Mouse (Mus musculus): ENCODE measurements at regions not wholly inside any gene's neighbourhood (a gene's known extent, or its start where the extent isn't known, plus 50 kb on each side); places are given as distances from the start of the nearest gene placed in this dataset.
A peak's percentile ranks its signal among the peaks of the same experiment; 100 is the strongest.

GRCm38 (mm10) chr2:57614587-57614991 lies 377.2 kb downstream of the Gpd2 start:
- DNase-seq = no peak

DNA sequence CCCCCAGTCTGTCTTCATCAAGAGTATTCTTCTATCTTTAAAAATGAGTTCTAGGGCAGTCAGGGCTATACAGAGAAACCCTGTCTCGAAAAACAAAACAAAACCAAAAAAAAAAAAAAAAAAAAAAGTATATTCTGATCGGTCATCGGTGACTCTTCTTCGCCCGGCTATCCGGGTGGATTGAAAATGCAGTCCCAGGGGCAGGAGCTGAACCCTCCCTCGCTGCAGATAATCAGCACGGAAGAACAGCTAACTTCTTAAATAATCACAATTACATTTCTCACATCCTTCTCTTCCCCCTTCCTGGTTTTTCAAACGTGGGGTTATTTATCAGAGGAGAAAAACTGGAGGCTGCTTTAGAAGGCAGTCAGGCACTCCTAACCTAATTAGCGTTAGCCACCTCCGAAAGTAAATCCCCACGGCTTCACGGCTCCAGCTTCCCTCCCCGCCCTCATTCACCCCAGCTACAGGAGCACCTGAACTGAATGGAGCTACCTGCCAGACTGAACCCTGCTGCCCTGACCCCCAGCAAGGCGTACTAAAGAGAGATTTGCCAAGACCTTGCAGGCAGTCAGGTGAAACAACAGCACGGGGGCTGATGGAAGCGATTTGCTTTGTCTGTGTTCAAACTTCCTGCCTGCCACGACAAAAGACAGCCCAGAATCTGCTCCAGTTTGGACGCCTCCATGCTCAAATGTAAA lies 379.2 kb downstream of the Gpd2 start:
- DNase-seq = peak; percentile 16 to 28

DNA sequence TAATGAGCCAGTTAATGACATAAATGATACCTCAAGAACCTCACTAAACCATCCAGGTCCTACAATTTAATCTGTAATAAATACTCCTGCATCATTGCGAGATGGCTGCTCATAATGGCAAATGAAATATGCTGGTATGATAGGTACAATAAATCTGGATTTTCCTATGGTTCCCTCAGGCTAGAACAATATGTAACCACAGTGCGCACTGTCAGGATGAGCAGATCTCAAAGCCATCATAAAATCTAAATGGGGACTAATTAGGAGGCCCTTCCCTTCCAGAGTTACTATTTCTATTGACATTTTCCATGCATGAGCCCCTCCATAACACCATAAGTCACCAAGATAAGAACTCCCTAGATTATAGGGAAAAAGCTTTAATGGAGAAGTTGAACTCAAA lies 379.8 kb downstream of the Gpd2 start:
- no peak for DNase-seq

GRCm38 (mm10) chr2:57644117-57644516 lies 353.6 kb upstream of the Galnt5 start:
- no peak for DNase-seq

DNA sequence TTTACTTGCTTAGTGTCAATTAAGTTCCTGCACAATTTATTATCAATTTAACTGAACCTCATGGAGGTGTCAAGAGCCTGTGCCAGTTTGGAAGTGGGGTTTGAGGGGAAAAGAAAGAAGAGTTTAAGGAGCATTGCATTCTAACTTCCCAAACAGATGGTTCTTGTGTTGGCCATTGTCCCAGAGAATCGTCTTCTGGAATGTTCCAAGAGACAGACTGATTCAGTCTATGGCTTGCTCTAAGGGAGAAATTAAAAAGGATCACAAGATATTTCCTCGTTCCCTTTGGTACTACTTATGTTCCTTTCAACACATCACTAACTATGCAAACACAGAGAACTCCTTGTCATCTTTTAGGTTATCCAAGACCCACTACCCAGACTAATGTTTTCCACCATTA lies 353.1 kb upstream of the Galnt5 start:
- DNase-seq = no peak

GRCm38 (mm10) chr2:57649002-57649401 lies 348.7 kb upstream of the Galnt5 start:
- no peak for DNase-seq

DNA sequence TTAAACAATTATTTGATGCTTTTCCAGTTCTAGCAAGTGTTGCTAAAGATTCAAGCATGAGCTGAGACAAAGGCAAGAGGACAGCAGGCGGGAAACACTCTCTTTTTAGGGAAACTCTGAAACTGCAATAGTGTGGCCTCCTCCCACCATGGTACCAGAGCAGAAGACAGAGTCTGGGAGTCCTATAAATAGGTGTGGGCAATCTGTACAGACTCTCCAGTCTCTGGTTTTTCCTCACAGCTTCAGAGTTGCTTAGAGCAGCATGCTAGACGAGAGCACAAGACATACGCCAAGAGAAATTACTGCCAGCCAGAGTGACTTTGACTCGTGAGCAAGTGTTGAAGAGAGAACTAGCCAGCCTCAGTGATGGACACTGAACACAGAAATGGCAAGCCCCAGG lies 340.3 kb upstream of the Galnt5 start:
- no peak for DNase-seq

- DNase-seq = no peak
Observed at GRCm38 (mm10) chr2:57661838-57662237, 335.8 kb upstream of the Galnt5 start.

DNA sequence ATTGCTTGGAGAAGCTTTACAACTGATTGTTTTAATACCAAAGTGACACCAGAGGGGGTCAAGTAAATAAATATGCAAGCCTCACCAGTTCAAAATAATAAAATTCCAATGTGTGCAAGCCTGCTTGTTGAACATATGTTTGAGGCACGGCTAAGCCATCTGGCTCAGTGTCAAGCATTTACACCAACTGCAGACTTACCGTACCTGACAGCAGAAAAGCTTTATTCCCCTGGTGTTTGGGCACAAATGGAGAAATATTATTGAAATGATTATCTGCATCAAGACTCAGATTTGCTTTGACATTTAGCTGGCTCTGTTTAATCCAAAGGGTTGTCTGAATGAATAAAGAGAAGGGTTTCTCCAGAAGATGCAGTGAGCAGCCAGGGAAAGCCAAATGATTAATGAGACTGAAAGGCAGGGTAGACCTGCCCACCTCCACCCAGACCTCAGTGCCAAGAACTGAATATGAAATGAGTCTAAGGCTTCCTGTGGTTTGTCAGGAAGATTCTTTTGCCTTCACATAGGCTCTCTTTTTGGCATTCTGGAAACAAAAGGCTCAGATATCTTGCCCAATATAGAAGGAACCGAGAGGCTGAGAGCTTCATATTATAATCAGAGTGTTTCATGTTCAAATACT lies 325.6 kb upstream of the Galnt5 start:
- peak; percentile 45 to 51 for DNase-seq

DNA sequence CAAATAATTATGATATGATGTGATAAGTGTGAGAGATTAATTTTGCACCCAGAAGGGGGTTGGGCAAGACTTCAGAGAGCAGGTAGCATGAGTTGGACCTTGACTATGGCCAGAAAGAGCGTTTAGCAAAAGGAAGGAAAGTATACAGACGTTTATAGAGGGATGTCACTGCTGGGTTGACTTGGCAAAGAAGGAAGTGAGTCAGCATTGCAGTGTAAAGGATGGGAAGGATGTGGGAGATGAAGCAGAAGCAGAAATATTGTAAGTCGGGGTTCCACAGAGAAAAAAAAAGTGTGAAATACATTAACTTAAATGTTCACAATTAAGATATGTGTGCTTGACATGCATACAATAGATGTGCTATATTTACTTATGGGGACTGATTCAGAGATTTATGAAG lies 307.8 kb upstream of the Galnt5 start:
- DNase-seq = no peak

GRCm38 (mm10) chr2:57696992-57697772 lies 300.5 kb upstream of the Galnt5 start:
- no peak for DNase-seq

GRCm38 (mm10) chr2:57698659-57699061 lies 299.0 kb upstream of the Galnt5 start:
- peak; percentile 61 to 63 for DNase-seq

DNA sequence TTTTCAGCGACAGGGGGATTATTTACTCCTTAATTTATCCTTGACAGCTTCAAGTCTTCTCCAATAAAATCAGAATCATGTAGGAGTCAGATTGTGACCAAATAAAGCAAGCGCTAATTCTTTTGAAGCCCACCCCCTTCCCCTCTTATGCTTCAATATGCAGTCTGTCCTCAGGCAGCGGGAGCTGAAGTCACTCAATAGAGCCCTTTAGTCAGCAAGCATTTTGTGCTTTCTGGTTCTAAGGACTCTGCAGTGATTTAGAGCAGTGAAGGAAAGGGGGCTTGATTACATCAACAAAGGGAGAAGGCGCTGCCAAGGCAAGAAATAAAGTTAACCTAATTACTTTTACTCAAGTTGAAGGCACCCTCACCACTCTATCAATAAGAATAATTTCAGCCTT lies 298.5 kb upstream of the Galnt5 start:
- no peak for DNase-seq

DNA sequence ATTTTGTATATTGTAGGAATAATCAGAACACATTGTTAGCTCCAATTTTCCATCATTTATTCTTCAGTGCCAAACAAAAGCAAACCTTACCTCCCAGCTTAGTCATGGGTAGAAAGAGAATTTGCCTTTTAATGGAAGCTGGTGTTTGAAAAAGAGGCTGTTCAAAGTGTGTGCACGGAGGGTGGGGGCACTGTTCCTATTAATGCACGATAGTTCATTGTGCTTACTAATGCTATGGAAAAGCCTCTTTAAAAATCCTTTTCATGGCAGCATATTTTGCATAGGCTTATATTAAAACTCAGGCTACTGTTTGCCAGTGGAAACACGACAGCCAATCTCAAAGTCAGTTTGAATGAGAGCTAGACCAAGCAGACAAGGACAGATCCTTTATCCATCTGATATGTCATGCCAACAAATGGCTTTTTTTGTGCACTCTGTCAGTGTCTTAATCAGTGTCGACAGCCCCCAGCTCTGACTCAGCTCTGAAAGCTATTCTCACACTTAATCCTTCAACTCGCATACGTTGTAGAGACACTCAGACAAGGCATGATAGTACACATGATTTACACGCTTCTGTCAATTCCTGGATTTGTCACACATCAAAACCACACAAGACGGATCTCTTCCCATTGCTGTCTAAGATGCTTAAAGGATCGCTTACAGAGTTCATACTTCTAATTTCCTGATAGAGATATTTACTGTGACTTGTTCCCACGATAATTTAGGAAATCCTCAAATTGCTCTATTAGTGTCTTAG lies 280.8 kb upstream of the Galnt5 start:
- DNase-seq = no peak

Measured in cerebellum, adult 18-20 months (tissue).